Mouse (Mus musculus) adrenal gland, adult (tissue): ENCODE data around the gene Tfip11.
"Not testable (repeated sequence)": the region's sequence is repeated elsewhere in the genome, so short reads cannot be mapped to it uniquely, and the experiment has no call there.

Experiments used
- DNase-seq, 2 experiments: peaks; one replicate each; pipeline ENCODE4 v3.0.0; 2022 to 2023; ENCODE audit warnings: low spot score in 1 of 2; ENCODE audit not compliant: inconsistent age in 2 of 2

The Tfip11 gene

DNA sequence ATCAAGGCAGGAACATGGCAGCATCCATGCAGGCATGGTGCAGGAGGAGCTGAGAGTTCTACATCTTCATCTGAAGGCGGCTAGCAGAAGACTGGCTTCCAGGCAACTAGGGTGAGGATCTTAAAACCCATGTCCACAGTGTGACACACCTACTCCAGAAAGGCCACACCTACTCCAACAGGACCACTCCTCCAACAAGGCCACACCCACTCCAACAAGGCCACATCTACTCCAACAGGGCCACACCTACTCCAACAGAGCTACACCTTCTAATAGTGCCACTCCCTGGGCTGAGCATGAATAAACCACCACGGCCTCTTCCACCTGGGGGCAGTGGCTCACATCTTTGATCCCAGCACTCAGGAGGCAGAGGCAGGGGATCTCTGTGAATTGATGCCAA is 6.8 kb upstream of the Tfip11 start:
- DNase-seq = not testable (repeated sequence)

- DNase-seq = no peak
Observed at GRCm38 (mm10) chr5:112320379-112320778, 5.8 kb upstream of the Tfip11 start.

DNA sequence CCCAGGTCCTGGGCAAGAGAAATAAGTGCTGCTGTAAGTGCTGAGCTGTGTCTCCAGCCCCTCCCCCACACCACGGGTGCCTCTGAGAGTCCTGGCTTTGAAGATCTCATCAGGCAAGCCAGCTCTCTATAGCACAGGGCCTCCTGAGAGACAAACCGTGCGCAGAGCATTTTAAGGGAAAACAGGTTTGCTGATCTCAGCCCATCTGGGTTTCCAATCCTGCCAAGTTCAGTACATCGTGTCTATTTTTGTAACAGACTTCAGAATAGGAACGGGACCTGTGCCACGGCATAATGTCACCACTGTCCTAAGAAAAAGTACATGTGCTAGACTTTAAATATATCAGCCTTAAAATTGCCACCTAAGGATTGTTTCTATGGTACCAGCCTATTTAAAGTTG is 5.2 kb upstream of the Tfip11 start:
- DNase-seq = no peak

DNA sequence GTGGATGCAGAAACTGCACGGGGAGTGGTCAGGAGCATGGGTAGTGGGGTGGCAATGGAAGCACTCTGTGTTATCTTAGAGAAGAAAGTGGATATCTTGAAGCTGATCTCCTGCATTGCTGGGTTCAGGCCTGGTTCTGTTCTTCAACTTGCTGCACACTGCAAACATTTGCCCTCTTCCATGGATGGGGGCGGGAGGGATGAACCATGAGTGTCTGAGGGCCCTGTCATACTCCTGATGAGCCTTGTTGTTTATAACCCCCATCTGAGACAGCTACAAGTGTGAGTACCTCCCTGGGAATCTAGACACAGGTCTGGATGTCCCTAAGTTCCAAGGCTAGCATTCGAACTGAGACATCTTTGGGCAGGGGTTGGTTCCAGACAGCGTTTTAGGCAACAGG is 4.8 kb upstream of the Tfip11 start:
- DNase-seq = peak in 1 of 2 experiments; percentile 73

- DNase-seq = peak; percentile 72 to 82
Observed at GRCm38 (mm10) chr5:112323246-112323645, 2.9 kb upstream of the Tfip11 start.

DNA sequence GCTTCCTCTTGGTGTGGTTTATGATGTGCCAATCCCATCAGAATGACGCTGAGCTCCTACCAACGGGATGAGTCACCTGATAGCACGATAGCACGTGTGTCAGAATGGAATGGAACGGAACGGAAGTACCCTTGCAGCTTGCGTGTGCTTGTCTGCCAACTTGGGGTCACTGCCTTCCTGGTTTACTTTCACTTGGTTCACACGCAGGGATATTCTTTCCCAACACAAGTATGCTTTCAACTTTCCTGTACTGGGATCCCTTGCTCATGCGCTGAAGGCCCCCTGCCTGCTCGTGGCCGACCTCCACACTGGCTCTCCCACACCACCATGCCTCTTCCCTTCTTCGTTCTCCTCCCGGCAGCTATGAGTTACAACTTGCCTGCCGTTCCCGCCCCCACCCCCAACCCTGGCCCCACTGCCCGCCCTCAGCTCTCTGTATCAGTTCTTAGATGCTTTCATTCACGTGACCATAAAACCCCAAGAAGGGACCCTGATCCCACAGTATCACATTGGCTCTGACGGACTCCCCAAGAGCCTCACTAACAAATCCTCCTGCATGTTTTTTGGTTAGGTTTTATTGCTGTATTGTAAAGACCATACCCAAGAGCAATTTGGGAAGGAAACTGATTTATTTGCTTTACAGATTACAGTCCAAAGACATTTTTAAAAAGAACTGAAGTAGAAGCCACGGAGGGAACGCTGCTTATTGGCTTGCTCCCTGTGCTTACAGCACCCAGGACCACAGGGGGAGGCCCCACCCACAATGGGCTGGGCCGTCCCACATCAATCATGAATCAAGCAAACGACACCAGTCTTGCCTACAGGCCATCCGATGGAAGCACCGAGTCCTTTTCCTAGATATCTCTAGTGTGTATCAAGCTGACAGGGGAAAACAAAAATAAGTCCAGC is 1.3 kb upstream of the Tfip11 start:
- DNase-seq = peak; percentile 84 to 90

GRCm38 (mm10) chr5:112326446-112327009 is 370 bp downstream of the Tfip11 start:
- no peak for DNase-seq

DNA sequence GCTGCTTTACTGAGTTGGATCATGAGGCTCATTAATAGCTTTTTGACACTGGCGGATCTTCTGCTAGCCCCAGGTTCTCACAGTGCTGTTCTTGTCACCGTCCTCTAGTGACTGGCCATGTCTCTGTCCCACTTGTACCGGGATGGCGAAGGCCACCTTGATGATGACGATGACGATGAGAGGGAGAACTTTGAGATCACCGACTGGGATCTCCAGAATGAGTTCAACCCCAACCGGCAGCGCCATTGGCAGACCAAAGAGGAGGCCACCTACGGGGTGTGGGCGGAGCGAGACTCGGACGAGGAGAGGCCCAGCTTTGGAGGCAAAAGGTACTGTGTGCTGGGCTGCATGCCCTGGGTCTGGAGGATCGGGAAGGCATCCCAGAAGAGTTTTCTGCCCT is 1.7 kb downstream of the Tfip11 start:
- DNase-seq = no peak

DNA sequence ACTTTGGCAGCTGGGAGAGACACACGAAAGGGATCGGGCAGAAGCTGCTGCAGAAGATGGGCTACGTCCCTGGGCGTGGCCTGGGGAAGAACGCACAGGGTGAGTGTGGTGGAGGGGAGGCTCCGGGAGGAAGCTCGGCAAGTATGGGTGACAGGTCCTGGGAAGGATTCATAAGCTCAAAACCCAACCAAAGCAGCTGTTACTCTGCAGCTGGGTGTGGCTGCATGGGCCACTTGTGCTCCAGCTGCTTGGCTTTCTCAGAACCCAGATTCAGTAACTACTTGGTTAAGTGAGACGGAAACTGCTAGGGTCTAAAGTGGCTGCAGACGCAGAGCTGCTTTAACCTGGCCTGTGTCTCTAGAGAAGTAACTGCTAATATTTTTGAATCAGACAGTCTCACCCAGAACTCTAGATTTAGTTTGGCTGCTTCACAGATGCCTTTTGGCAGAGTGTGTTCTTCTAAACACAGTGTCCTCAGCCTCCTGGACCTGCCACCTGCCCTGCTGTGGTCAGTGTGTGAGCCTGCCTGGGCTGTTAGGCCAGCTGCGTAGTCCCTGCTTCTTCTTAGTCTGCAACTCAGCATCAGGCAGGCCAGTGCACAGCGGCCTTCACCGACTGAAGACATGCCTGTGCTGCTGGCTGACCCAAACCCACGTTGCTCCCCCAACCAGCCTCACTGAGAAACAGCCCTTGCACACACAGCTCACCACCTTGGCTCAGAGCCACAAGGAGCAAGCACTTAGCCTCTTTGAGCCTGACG is 3.8 kb downstream of the Tfip11 start:
- no peak for DNase-seq

- DNase-seq = peak; percentile 74 to 88
Observed at GRCm38 (mm10) chr5:112335473-112335872, 9.3 kb downstream of the Tfip11 start.

DNA sequence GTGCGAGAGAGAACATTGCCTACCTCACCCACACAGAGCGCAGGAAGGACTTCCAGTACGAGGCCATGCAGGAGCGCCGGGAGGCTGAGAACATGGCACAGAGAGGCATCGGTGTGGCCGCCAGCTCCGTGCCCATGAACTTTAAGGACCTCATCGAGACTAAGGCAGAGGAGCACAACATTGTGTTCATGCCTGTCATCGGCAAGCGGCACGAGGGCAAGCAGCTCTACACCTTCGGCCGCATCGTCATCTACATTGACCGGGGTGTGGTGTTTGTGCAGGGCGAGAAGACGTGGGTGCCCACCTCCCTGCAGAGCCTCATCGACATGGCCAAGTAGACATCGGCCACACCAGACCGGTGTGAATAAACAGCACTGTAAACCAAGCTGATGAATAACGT is 10.8 kb downstream of the Tfip11 start:
- DNase-seq = no peak

DNA sequence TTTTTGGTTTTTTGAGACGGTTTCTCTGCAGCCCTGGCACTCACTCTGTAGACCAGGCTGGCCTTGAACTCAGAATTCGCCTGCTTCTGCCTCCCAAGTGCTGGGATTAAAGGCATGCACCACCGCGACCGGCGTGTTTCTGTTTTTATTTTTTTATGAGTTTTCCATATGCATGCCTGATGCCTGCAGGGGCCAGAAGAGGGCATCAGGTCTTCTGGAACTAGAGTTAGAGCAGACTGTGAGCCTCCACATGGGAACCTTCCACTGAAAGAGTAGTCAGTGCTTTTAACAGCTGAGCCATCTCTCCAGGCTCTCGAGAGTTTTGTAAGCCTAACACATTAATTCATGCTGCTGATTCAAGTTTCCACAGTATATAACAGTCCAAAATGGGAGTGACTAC is 13.1 kb downstream of the Tfip11 start:
- DNase-seq = no peak

GRCm38 (mm10) chr5:112342463-112343204 is 16.5 kb downstream of the Tfip11 start, which contains the start of the genes Srrd and Hps4:
Gene Srrd, minus strand, starts transcription at chr5:112343040.
Gene Hps4, plus strand, starts transcription at chr5:112343083.
- peak; percentile 90 to 96 for DNase-seq

- DNase-seq = peak; percentile 73 to 86
Observed at GRCm38 (mm10) chr5:112343205-112343595, 17.0 kb downstream of the Tfip11 start.

GRCm38 (mm10) chr5:112344092-112344960 is 18.2 kb downstream of the Tfip11 start:
- DNase-seq = no peak

- DNase-seq = no peak
Observed at GRCm38 (mm10) chr5:112346211-112346965, 20.2 kb downstream of the Tfip11 start.

DNA sequence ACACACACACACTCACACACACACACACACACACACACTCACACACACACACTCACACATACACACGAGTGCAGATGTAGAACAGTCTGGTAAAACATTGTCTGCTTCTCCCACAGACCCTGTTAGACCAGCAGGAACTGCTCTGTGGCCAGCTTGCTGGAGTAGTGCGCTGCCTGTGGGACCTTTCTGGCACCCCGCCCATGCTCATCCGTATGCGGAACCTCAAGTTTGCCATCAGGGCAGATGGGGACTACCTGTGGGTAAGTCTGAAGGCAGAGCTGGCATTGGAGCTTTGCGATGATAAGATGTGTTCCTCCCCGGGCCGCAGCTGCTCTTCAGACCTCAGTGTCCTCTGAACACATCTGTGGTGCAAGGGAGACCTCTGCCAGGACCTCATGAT is 23.0 kb downstream of the Tfip11 start:
- no peak for DNase-seq

GRCm38 (mm10) chr5:112355493-112355892 is 29.3 kb downstream of the Tfip11 start:
- DNase-seq = peak in 1 of 2 experiments; percentile 37

DNA sequence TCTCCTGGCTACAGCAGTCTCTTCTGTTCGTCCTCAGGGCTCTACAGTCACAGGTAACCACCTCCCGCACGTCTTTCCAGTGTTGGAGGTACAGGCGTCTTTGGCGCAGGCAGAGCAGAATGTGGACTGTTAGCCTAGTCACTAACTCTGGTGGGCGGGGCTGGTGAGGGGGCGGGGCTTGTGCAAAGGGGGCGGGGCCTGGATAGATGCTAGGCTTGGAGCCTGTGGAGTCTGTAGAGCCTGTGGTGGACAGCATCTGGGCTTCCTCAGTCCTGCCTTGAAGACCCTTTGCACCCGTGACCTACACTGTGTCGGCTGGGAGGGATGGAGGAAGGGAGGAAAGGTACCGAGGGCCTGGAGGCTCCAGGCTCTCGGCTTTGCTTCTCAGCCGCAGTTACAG is 29.8 kb downstream of the Tfip11 start, which contains the start of gene Gm6583:
Gene Gm6583, minus strand, starts transcription at position 124 of the 400 bp plus-strand sequence.
- peak in 1 of 2 experiments; percentile 32 for DNase-seq
